Mouse (Mus musculus) kidney, embryonic 14.5 days (tissue): ENCODE measurements around the gene Zfp609. TPM values are rescaled to one million over a fixed set of nuclear protein-coding genes. Genes with fewer than 3 reads are reported as not detected.

Experiments used
- ATAC-seq: fragments of 200-750 bp; cut with Nextera tagmentation; 2 replicates; pipeline ENCODE4 v1.8.0; 2017; ENCODE audit warnings: moderate number of reproducible peaks, mild to moderate bottlenecking, moderate TSS enrichment, moderate library complexity; ENCODE audit not compliant: low FRiP score, low TSS enrichment
- H3K27ac ChIP-seq: fragments of 300-500 bp; sonication (generic); 2 replicates; pipeline ENCODE4 v1.5.1; 2014; ENCODE audit warnings: low read depth, mild to moderate bottlenecking, low read length, moderate library complexity, mixed read lengths
- H3K27me3 ChIP-seq: fragments of 300-500 bp; sonication (generic); 2 replicates; pipeline ENCODE4 v1.6.1; 2014; ENCODE audit warnings: mild to moderate bottlenecking, low read length; ENCODE audit not compliant: control insufficient read depth, insufficient read depth
- H3K36me3 ChIP-seq: fragments of 300-500 bp; sonication (generic); 2 replicates; pipeline ENCODE4 v1.6.1; 2014; ENCODE audit warnings: low read length, mixed read lengths; ENCODE audit not compliant: control insufficient read depth, insufficient read depth
- H3K4me1 ChIP-seq: fragments of 300-500 bp; sonication (generic); 2 replicates; pipeline ENCODE4 v1.6.1; 2014; ENCODE audit warnings: low read length, mixed read lengths; ENCODE audit not compliant: control insufficient read depth, insufficient read depth
- H3K4me2 ChIP-seq: fragments of 300-500 bp; sonication (generic); replicated peaks from 2 replicates; pipeline ENCODE4 v1.6.1; 2014; ENCODE audit warnings: low read depth, mild to moderate bottlenecking, low read length
- H3K4me3 ChIP-seq: fragments of 300-500 bp; sonication (generic); 2 replicates; pipeline ENCODE4 v1.5.1; 2014; ENCODE audit warnings: mild to moderate bottlenecking, low read length
- H3K9ac ChIP-seq: fragments of 300-500 bp; sonication (generic); 2 replicates; pipeline ENCODE4 v1.6.1; 2014; ENCODE audit warnings: low read depth, mild to moderate bottlenecking, low read length, moderate library complexity
- H3K9me3 ChIP-seq: fragments of 300-500 bp; sonication (generic); 2 replicates; pipeline ENCODE4 v1.6.1; 2016; ENCODE audit warnings: low read length; ENCODE audit not compliant: control insufficient read depth
- WGBS: fragments of 180-500 bp; shearing (Covaris S2); extraction: QIAGEN DNeasy Blood & Tissue Kit; methylation state at CpG from one replicate; pipeline ENCODE4 v1.1.7; 2014; 5-methylcytosine and 5-hydroxymethylcytosine counted together
- polyA plus RNA-seq: library from polyadenylated mRNA; unstranded; fragments of >200 nt; fragmentation: Nextera tagmentation; extraction: Ambion mirVana; gene quantifications from 2 replicates; pipeline ENCODE4 v1.2.1, GENCODE M21; 2014

The Zfp609 gene
- polyA plus RNA-seq, 1 experiment from 2014 or later: 9.1 TPM

DNA sequence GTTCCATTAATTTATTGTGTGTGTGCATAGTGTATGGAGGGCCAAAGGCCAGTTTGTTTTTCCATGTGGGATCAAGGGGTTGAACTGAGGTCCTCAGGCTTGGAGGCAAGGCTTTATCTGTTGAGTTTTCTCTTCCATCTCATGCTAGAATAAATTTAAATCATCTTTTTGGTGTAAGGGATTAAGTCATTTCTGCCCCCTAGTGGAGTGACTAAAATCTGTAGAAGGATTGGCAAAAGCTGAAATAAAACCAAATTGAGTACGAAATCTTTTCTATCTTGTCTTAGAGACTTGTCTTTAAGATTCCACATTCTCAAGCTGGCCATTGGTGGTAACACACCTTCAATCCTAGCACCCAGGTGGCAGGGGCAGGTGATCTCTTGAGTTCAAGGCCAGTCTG is 144.4 kb downstream of the Zfp609 start:
- Histone ChIP-seq H3K4me2 (no peak overlapping the region), H3K36me3 (peaks cover 20% of the 10 kb centered on the region), H3K4me3 (no peak overlapping the region), H3K27ac (no peak overlapping the region), H3K9ac (no peak overlapping the region), H3K9me3 (no peaks in the 10 kb centered on the region), H3K4me1 (peaks cover 24% of the 10 kb centered on the region), H3K27me3 (no peaks in the 10 kb centered on the region)
- WGBS: 73% methylated on average over 1 of the region's 1 CpGs
- no peak for ATAC-seq

DNA sequence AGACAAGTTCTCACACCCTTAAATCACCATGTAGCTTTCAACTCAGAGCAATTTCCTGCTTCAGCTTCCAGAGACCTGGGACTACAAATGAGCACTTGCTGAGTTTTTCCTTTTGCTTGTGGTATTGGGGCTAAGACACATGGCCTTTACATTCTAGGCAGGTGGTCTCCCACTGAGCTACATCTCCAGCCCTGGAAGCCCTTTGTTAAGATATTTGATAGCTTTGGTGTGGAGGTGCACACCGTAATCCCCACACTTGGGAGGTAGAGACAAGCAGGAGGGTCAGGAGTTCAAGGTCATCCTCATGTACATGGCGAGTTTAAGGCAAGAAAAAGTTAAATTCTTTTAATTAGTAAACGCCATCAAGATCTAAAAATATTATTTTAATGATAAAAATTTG is 145.2 kb downstream of the Zfp609 start:
- ATAC-seq: no peak
- no peak overlapping the region for H3K4me3 ChIP-seq
- no peaks in the 10 kb centered on the region for H3K27me3 ChIP-seq
- peaks cover 13% of the 10 kb centered on the region; the same call in 1 of the 2 replicates for H3K36me3 ChIP-seq
- H3K9ac ChIP-seq: no peak overlapping the region
- no peak overlapping the region for H3K4me2 ChIP-seq
- no peaks in the 10 kb centered on the region for H3K9me3 ChIP-seq
- H3K4me1 ChIP-seq: peaks cover 30% of the 10 kb centered on the region
- no peak overlapping the region for H3K27ac ChIP-seq
- WGBS: 74% methylated on average over 3 of the region's 3 CpGs

DNA sequence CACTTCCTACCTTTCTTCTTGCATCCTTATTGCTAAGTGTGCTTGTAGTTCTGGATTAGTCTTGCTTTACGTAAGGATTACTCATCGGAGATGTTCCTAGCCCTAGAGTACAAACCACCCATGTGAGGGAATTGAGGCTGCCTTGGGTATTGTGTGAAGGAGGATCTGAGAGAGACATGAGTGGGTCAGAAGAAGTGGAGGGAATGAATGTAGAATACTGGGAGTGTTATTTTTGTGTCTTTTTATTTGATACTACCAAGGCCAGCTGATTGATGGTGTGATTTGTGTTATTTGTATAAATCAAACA is 145.8 kb downstream of the Zfp609 start:
- H3K9ac ChIP-seq: no peak overlapping the region
- no peak overlapping the region for H3K4me3 ChIP-seq
- WGBS: 97% methylated on average over 2 of the region's 2 CpGs
- H3K9me3 ChIP-seq: no peaks in the 10 kb centered on the region
- no peaks in the 10 kb centered on the region for H3K27me3 ChIP-seq
- ATAC-seq: no peak
- H3K4me1 ChIP-seq: peaks cover 30% of the 10 kb centered on the region
- no peak overlapping the region for H3K4me2 ChIP-seq
- no peak overlapping the region for H3K27ac ChIP-seq
- H3K36me3 ChIP-seq: peaks cover 8% of the 10 kb centered on the region; the same call in 1 of the 2 replicates

DNA sequence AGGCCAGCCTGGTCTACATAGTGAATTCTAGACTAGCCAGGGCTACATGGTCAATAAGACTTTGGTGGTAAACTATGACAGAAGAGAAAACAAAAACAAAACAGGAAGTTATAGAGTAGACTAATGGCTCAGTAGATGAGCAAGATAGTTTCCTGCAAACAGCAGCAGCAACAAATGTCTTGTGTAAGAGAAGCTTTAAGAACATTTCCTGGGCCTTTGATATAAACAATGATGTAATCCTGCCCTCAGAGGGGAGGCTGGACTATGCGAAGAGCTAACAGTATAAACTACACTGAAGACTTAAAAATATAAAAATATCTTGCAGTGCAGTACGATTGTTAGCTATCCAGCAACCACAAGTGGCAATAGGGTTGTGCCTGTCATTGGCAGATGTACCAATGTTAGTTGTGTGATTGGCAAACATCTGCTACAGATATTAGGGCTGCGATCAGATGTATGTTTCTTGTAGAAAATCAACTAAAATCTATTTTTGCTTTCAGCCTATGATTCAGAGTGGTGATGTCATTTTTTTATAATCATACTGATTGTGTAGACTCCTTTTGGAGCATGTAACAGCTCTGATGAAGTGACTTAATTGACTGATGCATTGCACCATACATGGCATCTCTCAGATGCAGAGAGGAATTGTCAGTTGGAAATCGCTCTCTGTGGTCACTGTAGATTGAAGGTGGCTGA is 146.3 kb downstream of the Zfp609 start:
- no peak for ATAC-seq
- peaks cover 30% of the 10 kb centered on the region for H3K4me1 ChIP-seq
- H3K4me2 ChIP-seq: no peak overlapping the region
- peaks cover 3% of the 10 kb centered on the region; the same call in 1 of the 2 replicates for H3K36me3 ChIP-seq
- H3K9me3 ChIP-seq: no peaks in the 10 kb centered on the region
- H3K27ac ChIP-seq: no peak overlapping the region
- H3K9ac ChIP-seq: no peak overlapping the region
- no peak overlapping the region for H3K4me3 ChIP-seq
- WGBS: 86% methylated on average over 4 of the region's 4 CpGs
- H3K27me3 ChIP-seq: no peaks in the 10 kb centered on the region

GRCm38 (mm10) chr9:65679181-65679761 is 148.1 kb downstream of the Zfp609 start:
- 0 out of 2 replicates have a peak, but pooled peaks cover 2% of the 10 kb centered on the region for H3K36me3 ChIP-seq
- ATAC-seq: peak; percentile 29; the same call in 1 of the 2 replicates
- 8% methylated on average over 5 of the region's 5 CpGs for WGBS
- peak overlapping the region; percentile 84 for H3K27ac ChIP-seq
- peak overlapping the region; percentile 71 for H3K4me2 ChIP-seq
- H3K4me1 ChIP-seq: peaks cover 30% of the 10 kb centered on the region
- peak overlapping the region; percentile 71; the same call in 1 of the 2 replicates for H3K4me3 ChIP-seq
- no peaks in the 10 kb centered on the region for H3K9me3 ChIP-seq
- no peaks in the 10 kb centered on the region for H3K27me3 ChIP-seq
- peak overlapping the region; percentile 32; the same call in 1 of the 2 replicates for H3K9ac ChIP-seq

- Histone ChIP-seq H3K36me3 (0 out of 2 replicates have a peak, but pooled peaks cover under 1% of the 10 kb centered on the region), H3K4me3 (peak overlapping the region; percentile 71), H3K4me1 (peaks cover 30% of the 10 kb centered on the region), H3K9me3 (no peaks in the 10 kb centered on the region), H3K27me3 (no peaks in the 10 kb centered on the region), H3K27ac (peak overlapping the region; percentile 37; the same call in 1 of the 2 replicates), H3K9ac (peak overlapping the region; percentile 79), H3K4me2 (peak overlapping the region; percentile 71)
- ATAC-seq: no peak
- WGBS: 3% methylated on average over 3 of the region's 3 CpGs
These were observed 150.3 kb downstream of the Zfp609 start for GRCm38 (mm10) chr9:65677119-65677462.

DNA sequence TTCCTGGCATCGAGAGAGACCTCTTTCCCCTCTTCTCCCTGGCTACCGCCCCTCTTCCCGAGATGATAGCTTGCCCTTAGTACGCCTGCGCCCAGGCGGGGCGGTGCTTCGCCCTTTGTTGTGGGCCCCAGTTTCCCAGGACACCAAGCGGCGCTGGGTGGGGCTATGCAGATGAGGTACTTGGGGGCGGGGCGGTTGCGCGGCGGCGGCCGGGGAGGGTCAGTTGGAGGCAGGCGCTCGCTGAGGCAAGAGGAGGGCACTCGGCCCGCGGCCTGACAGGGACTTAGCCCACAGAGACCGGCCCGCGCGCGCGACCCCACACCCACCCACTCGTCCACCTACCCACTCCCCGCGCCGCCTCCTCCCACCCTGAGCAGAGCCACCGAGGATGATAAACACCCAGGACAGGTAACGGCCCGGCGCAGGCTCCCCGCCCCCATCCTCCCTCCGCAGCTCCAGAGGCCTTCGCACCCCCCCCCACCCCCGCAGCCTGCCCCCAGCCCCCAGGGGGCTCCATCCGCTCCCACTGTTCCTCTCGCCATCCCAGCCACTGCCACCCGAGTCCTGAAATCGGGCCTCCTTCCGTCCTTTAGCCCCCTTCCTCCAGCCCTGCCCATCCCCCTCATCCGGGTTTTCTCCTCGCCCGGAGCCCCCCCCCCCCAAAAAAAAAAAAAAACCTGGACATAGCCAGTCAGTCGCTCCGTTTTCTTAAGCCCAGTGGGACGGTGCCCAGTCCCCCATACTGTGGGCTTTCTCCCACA is 150.8 kb downstream of the Zfp609 start:
- ATAC-seq: peak; percentile 94
- Histone ChIP-seq H3K4me3 (peak overlapping the region; percentile 71), H3K27me3 (no peaks in the 10 kb centered on the region), H3K9ac (peak overlapping the region; percentile 79), H3K9me3 (no peaks in the 10 kb centered on the region), H3K36me3 (no peaks in the 10 kb centered on the region), H3K27ac (peak overlapping the region; percentile 37; the same call in 1 of the 2 replicates), H3K4me1 (peaks cover 30% of the 10 kb centered on the region), H3K4me2 (peak overlapping the region; percentile 71)
- WGBS: 0% methylated on average over 47 of the region's 51 CpGs

DNA sequence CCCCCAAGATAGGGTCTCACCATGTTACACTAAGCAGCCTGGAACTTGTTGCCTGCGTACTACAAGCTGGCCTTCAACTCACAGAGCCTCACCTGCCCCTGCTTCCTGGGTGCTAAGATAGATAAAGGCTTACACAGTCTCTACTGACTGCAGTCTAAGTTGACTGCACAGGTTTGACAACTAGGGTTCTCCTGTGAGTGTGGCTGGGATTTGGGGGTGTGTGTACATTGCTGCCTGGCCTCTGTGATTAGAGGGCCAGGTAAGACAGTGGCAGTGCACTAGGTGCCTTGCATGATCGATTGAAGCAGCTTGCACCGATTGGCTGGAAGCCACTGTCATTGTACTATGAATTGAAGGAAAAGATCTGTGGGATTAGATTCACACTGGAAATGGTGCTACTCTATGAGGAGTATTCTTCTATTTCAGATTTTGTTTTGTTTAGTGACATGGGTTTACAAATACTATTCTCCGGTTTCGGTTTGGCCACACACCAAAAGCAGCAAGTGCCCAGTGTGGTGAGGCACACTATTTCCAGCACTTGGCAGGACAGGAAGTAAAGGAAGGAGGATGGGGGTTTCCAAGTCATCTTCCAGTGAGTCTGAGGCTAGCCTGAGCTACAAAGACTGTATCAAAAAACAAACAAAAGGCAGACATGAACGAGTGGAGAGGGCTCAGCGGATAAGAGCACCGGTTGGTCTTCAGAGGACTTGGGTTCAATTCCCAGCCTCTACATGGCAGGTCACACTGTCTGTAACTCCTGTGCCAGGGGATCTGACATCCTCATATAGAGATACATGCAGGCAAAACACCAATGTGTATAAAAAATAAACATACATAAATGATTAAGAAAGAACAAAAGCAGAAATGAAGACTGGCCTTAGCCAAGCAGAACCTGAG is 151.7 kb downstream of the Zfp609 start:
- H3K27ac ChIP-seq: no peak overlapping the region
- WGBS: 54% methylated on average over 8 of the region's 8 CpGs

More for the DNA sequence above, 151.7 kb downstream of the Zfp609 start:
- H3K36me3 ChIP-seq: no peaks in the 10 kb centered on the region
- H3K9me3 ChIP-seq: no peaks in the 10 kb centered on the region
- H3K9ac ChIP-seq: peak overlapping the region; percentile 79
- ATAC-seq: peak; percentile 59
- peaks cover 30% of the 10 kb centered on the region for H3K4me1 ChIP-seq
- H3K4me2 ChIP-seq: peak overlapping the region; percentile 48
- H3K4me3 ChIP-seq: peak overlapping the region; percentile 71
- no peaks in the 10 kb centered on the region for H3K27me3 ChIP-seq
